Mouse (Mus musculus) lung, postnatal 0 days (tissue): ENCODE measurements at regions not wholly inside any gene's neighbourhood (a gene's known extent, or its start where the extent isn't known, plus 50 kb on each side); places are given as distances from the start of the nearest gene placed in this dataset.

Experiments
- CTCF ChIP-seq: IDR thresholded peaks from 2 replicates; pipeline ENCODE4 v1.5.1; 2016; ENCODE audit warnings: antibody characterized with exemption, mild to moderate bottlenecking
- EP300 ChIP-seq: IDR thresholded peaks from 2 replicates; pipeline ENCODE4 v1.6.1; 2016; ENCODE audit warnings: antibody characterized with exemption, mild to moderate bottlenecking, control low read depth

- TF ChIP-seq EP300, result no peak
- TF ChIP-seq CTCF, result no peak
Observed at GRCm38 (mm10) chr3:147583697-147584315, 731.6 kb downstream of the Ttll7 start.
